Mouse (Mus musculus): Measurements from ENCODE around the gene Zfp575. TPM values are rescaled to one million over a fixed set of nuclear protein-coding genes. Genes with fewer than 3 reads are reported as not detected.
A peak's percentile ranks its signal among the peaks of the same experiment; 100 is the strongest.

Zfp575 gene
- polyA plus RNA-seq, 1 experiment from 2014 or later, result 3.0 TPM

DNA sequence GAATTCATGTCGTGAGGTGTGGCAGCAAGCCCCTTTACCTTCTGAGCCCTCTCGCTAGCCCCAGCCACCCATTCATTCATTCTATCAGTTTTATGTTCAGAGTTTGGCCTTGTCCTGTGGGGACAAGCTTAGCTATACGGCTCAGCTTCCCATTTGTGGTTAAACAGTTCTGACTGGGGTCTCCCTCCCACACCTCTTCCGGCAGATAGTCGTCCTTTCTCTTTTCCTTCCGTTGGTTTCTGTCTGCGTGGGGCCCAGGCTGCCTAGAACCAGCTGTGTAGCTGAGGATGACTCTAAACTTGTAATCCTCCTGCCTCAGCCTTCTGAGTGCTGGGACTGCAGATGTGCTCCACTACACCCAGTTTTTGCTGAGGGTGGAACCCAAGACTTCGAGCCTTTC is 30.3 kb upstream of the Zfp575 start:
- no peak overlapping the region for H3K27ac ChIP-seq
- H3K4me2 ChIP-seq, result no peak overlapping the region
- H3K27me3 ChIP-seq, result peaks cover 9% of the 10 kb centered on the region
- peaks cover under 1% of the 10 kb centered on the region for H3K4me1 ChIP-seq
- ATAC-seq (ENCODE audit: borderline replicate concordance, extremely low read depth, low FRiP score, low TSS enrichment), result no peak
- H3K9me3 ChIP-seq, result no peaks in the 10 kb centered on the region
- H3K4me3 ChIP-seq, result no peak overlapping the region
- H3K36me3 ChIP-seq, result no peaks in the 10 kb centered on the region
- H3K9ac ChIP-seq, result no peak overlapping the region
- WGBS, result 73% methylated on average over 8 of the region's 8 CpGs

DNA sequence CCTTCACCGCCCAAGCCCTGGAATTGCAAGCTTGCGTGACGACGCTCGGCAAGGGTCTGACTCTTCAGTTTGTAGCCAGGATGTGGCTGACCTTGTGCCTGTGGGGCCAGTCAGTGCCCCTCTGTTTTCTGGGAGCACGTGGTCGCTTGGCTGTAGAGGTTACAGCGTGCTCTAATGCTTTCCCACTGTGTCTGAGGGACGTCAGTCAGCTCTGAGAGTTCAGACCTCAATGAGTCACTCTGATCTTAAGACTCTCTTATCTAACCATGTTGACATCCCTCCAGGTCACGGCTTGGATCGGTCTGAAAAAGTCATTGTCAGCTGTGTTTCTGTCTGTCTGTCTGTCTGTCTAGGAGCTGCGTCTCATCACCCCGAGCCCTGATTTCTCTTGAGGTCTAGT is 27.4 kb upstream of the Zfp575 start:
- Histone ChIP-seq H3K4me3 (no peak overlapping the region), H3K27ac (no peak overlapping the region), H3K27me3 (peaks cover 37% of the 10 kb centered on the region), H3K36me3 (no peaks in the 10 kb centered on the region), H3K4me2 (no peak overlapping the region), H3K4me1 (peaks cover 16% of the 10 kb centered on the region), H3K9me3 (no peaks in the 10 kb centered on the region), H3K9ac (no peak overlapping the region)
- 50% methylated on average over 13 of the region's 13 CpGs for whole genome bisulfite sequencing
- ATAC-seq (ENCODE audit: borderline replicate concordance, extremely low read depth, low FRiP score, low TSS enrichment), result no peak

DNA sequence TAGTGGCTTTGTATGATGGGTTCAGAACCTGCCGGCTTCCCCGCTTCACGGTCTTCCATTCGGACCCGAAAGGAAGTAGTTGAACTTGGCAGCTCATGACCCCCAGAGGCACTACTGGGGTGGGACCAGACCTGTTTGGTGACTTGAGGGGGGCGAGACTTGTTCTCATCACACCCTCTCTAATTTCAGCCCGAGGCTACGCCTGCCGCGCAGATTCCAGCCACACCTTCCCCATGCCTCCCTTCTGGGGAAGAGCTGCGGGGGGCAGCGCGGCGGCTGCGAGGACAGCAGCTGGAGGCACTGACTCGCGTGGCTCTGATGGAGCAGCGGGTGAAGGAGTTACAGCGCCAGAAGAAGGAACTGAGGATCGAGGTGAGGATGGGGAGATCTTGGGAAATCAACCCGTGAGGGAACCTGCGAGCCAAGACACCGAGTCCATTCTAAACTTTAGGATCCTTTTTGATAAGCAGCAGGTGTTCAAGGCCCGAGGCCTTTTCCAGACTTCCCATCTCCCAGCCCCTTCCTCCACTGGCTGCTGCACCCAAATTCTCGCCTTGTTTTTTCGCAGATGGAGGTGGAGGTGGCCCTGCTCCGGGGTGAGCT is 25.0 kb upstream of the Zfp575 start:
- Histone ChIP-seq H3K27ac (no peak overlapping the region), H3K9me3 (no peaks in the 10 kb centered on the region), H3K27me3 (peaks cover 41% of the 10 kb centered on the region), H3K4me2 (peak overlapping the region; percentile 79), H3K36me3 (no peaks in the 10 kb centered on the region), H3K4me3 (peak overlapping the region; percentile 23), H3K9ac (0 out of 2 replicates have a peak overlapping the region, but pooled peaks have one; percentile 13), H3K4me1 (peaks cover 16% of the 10 kb centered on the region)
- 6% methylated on average over 27 of the region's 27 CpGs for WGBS
- ATAC-seq (ENCODE audit: borderline replicate concordance, extremely low read depth, low FRiP score, low TSS enrichment), result no peak

DNA sequence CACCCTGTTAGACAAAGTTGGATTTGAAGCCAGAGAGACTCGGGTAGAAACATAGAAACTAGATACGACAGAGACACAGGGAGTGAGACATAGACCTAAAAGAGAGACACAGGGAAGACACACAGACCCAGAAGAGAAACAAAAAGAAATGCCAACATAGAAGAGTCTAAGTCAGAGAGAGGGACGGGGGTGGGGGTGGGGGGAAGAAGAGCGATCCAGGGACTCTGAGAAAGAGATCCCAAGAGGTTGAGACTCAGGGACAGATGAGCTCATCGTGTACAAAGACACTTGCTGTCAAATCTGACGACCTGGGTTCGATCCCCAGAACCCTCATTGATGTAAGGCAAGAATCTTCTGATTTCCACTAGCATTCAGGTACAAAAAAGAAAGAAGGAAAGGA is 24.3 kb upstream of the Zfp575 start:
- Histone ChIP-seq H3K9me3 (no peaks in the 10 kb centered on the region), H3K4me2 (peak overlapping the region; percentile 79), H3K27me3 (peaks cover 41% of the 10 kb centered on the region), H3K36me3 (no peaks in the 10 kb centered on the region), H3K9ac (peak overlapping the region; percentile 25), H3K27ac (no peak overlapping the region), H3K4me1 (peaks cover 16% of the 10 kb centered on the region), H3K4me3 (peak overlapping the region; percentile 44)
- WGBS, result 14% methylated on average over 7 of the region's 7 CpGs
- ATAC-seq (ENCODE audit: borderline replicate concordance, extremely low read depth, low FRiP score, low TSS enrichment), result no peak

DNA sequence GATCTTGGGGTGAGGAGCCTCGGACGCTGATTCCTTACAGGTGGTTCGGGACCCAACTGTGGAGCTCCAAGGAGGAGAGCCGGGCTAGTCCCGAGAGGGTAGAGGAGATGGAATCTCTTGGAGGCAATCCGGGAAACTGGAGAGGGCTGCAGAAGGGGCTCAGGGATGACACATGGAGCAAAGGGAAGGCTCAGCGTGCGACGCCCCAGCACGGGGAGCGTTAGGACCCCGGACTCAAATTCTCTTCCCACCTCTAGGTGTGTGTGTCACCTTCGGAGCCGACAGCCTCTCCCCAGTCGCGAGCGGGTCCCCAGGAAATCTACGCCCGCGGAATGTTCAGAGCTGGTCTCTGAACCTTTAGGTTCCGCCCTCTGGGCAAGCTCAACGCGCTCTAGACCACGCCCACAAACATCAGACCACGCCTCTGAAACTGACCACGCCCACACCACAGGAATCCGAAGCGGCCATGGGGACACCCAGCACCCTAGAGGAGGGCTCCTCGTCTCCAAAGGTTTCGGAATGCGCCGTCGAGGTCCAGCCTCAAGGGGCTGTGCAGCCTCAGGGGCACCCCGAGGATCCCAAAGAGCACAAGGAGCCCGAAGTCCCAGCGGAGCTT is 23.5 kb upstream of the Zfp575 start:
- WGBS, result under 1% methylated on average over 36 of the region's 36 CpGs
- Histone ChIP-seq H3K27me3 (peaks cover 41% of the 10 kb centered on the region), H3K9ac (peak overlapping the region; percentile 25), H3K9me3 (no peaks in the 10 kb centered on the region), H3K4me1 (peaks cover 16% of the 10 kb centered on the region), H3K4me2 (peak overlapping the region; percentile 79), H3K27ac (peak overlapping the region; percentile 39), H3K36me3 (no peaks in the 10 kb centered on the region), H3K4me3 (peak overlapping the region; percentile 44)
- ATAC-seq (ENCODE audit: borderline replicate concordance, extremely low read depth, low FRiP score, low TSS enrichment), result peak; percentile 77

DNA sequence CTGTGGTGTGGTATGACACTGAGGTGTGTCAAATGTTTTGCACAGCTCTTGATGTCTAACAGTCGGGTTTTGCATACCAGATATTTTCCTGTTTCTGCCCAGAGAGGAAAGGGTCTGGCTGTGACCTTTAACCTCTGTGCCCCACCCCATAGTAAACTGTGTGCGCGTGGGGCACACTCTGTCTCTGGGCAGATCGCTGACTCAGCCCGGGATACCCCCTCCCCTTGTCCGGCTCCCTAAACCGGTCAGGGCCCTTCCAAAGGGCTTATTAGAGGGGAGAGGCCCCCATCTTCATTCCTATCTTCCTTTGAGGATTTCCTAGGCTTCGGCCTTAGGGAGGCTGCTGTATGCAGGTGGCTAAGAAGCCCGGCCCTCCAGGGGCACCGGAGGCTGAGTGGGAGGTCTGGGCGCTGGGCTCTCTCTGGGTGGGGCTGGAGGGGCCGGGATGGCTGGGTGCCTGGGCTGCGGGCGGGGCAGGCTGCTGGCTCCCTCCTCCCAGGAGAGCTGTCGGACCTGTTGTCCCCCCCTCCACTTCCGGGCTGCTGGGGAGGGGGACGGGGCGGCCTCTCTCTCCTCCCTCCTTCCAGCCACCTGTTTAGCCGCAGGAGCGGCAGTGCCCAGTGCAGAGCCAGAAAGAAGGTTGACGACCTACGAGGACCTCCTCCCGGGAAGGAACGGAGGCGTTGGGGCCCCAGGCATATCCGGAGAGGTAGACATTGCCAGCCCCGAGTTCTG is 22.9 kb upstream of the Zfp575 start, which contains the start of gene Phldb3:
Gene Phldb3 (plus strand): TSS at position 620 of the 735 bp plus-strand sequence.
- H3K9me3 ChIP-seq, result no peaks in the 10 kb centered on the region
- H3K27me3 ChIP-seq, result peaks cover 41% of the 10 kb centered on the region
- 3% methylated on average over 23 of the region's 27 CpGs for WGBS
- H3K4me1 ChIP-seq, result peaks cover 16% of the 10 kb centered on the region
- H3K27ac ChIP-seq, result peak within 1 kb of the TSS; percentile 39
- no peaks in the 10 kb centered on the region for H3K36me3 ChIP-seq
- peak within 1 kb of the TSS; percentile 25 for H3K9ac ChIP-seq
- peak; percentile 66 for ATAC-seq (ENCODE audit: borderline replicate concordance, extremely low read depth, low FRiP score, low TSS enrichment)
- peak within 1 kb of the TSS; percentile 44 for H3K4me3 ChIP-seq
- peak within 1 kb of the TSS; percentile 79 for H3K4me2 ChIP-seq

DNA sequence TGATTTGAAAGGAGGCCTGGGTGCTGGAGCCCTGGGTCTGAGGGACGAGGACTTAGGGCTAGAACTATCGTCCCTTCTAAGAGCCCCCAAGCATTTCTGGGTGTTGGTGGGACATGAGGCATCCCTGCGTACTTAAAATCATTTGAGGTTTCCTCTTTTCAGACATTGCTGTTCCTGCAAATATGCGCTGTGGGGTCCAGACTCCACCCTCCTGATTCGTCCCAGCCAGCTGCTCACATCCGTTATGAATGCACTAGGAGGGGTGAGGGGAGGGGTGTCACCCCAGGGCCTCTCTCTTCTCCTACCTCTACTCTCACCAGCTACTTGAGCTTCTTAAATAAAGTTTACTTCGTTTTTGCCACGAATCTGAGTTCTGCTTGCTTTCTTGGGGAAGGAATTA is 21.1 kb upstream of the Zfp575 start:
- no peaks in the 10 kb centered on the region for H3K36me3 ChIP-seq
- H3K27me3 ChIP-seq, result peaks cover 40% of the 10 kb centered on the region
- H3K4me1 ChIP-seq, result peaks cover 16% of the 10 kb centered on the region
- H3K4me3 ChIP-seq, result no peak overlapping the region
- no peak overlapping the region for H3K27ac ChIP-seq
- no peak for ATAC-seq (ENCODE audit: borderline replicate concordance, extremely low read depth, low FRiP score, low TSS enrichment)
- 75% methylated on average over 8 of the region's 8 CpGs for WGBS
- H3K9ac ChIP-seq, result no peak overlapping the region
- H3K4me2 ChIP-seq, result no peak overlapping the region
- H3K9me3 ChIP-seq, result no peaks in the 10 kb centered on the region

DNA sequence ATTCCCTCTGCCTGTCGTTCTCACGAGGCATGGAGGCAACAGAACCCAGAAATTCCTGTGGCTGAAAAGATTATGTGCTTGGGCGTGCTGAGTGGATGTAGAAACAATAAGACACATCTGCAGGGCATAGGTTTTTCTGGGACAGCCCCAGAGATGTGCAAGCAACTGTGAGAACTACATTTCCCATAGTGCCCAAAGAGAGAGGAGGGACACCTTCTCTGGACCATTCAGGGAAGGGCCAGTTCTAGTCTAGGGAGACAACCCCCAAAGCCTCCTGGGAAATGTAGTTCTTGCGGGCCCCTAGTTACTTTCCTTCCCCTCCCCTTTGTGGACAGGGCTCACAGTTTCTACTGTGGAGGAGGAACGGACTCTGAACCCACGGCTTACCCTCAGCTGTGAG is 20.6 kb upstream of the Zfp575 start:
- WGBS, result 46% methylated on average over 6 of the region's 6 CpGs
- H3K4me2 ChIP-seq, result no peak overlapping the region
- no peak overlapping the region for H3K4me3 ChIP-seq
- H3K4me1 ChIP-seq, result peaks cover 16% of the 10 kb centered on the region
- H3K9ac ChIP-seq, result no peak overlapping the region
- H3K27ac ChIP-seq, result no peak overlapping the region
- ATAC-seq (ENCODE audit: borderline replicate concordance, extremely low read depth, low FRiP score, low TSS enrichment), result peak; percentile 28; the same call in 1 of the 2 replicates
- H3K9me3 ChIP-seq, result no peaks in the 10 kb centered on the region
- H3K36me3 ChIP-seq, result no peaks in the 10 kb centered on the region
- H3K27me3 ChIP-seq, result peaks cover 35% of the 10 kb centered on the region

DNA sequence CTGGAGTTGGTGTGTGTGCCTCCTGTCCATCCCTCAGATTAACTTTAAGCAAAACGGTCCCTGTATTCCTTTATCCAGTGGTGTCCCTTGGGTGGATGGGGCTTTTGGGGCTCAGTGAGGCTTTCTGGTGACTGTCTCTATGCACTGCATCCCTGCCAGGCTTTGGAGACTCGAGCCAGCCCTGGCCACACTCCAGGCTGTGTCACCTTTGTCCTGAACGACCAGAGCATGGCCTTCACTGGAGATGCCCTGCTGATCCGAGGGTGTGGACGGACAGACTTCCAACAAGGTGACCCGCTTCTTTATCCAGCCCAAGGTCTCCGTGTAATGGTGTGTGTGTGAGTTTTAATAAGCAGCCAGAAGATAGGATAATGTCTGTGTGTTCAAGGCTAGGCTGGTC is 18.6 kb upstream of the Zfp575 start:
- H3K9me3 ChIP-seq, result no peaks in the 10 kb centered on the region
- peaks cover 16% of the 10 kb centered on the region for H3K27me3 ChIP-seq
- H3K36me3 ChIP-seq, result no peaks in the 10 kb centered on the region
- ATAC-seq (ENCODE audit: borderline replicate concordance, extremely low read depth, low FRiP score, low TSS enrichment), result no peak
- WGBS, result 73% methylated on average over 7 of the region's 7 CpGs
- no peak overlapping the region for H3K9ac ChIP-seq
- no peak overlapping the region for H3K4me2 ChIP-seq
- H3K4me3 ChIP-seq, result no peak overlapping the region
- H3K27ac ChIP-seq, result no peak overlapping the region
- peaks cover 8% of the 10 kb centered on the region for H3K4me1 ChIP-seq

DNA sequence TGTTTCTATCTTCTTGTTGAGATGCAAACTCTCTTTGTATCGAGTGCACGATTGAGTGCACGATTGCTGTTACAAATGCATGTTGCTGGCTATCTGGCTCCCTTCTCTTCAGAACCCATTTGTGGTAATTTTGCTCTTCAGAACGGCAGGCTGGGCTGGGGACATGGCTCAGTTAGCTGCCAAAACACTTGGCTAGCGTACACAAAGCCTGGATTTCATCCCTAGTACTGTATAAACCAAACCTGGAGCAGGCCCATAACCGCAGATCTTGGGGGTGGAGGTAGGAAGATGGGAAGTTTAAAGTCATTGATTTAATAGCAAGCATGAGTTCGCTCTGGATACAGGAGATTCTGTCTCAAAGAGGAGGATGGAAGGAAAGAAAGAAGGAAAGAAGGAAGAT is 18.1 kb upstream of the Zfp575 start:
- Histone ChIP-seq H3K27me3 (peaks cover 11% of the 10 kb centered on the region), H3K4me2 (no peak overlapping the region), H3K27ac (0 out of 2 replicates have a peak overlapping the region, but pooled peaks have one; percentile 15), H3K4me3 (no peak overlapping the region), H3K9me3 (no peaks in the 10 kb centered on the region), H3K36me3 (no peaks in the 10 kb centered on the region), H3K4me1 (peaks cover 6% of the 10 kb centered on the region), H3K9ac (no peak overlapping the region)
- WGBS, result 78% methylated on average over 7 of the region's 7 CpGs
- no peak for ATAC-seq (ENCODE audit: borderline replicate concordance, extremely low read depth, low FRiP score, low TSS enrichment)

DNA sequence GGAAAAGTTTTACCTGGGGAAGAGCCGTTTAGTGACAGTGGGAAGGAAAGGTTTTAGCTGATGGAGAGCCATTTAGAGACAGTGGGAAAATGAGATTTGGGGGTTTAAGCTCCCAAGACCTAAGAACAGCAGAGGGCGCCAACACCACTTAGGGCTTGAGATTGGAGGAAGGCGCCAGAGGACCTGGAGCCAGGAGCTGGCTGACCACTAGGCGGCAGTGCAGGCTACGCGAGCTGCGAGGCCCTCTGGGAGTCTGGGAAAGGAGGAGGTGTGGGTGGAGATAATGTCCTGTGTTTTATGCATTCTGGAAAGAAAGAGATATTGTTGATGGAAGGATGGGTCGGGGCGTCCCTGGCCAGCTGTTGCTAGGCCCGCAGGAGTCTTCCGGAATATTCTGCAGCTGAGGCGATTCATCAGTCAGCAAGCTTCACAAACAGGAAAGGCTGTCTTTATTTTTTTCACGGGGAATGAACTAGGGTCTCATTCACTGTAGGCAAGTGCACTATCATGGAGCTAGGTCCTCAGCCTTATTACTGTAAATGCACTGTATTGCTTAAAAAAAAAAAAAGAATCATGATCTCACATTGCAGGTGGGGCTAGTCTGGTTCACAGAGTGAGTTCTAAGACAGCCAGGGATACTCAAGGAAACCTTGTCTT is 13.6 kb upstream of the Zfp575 start:
- H3K9ac ChIP-seq, result no peak overlapping the region
- ATAC-seq (ENCODE audit: borderline replicate concordance, extremely low read depth, low FRiP score, low TSS enrichment), result peak; percentile 86
- H3K36me3 ChIP-seq, result no peaks in the 10 kb centered on the region
- H3K4me1 ChIP-seq, result no peaks in the 10 kb centered on the region
- WGBS, result 4% methylated on average over 13 of the region's 13 CpGs
- no peak overlapping the region for H3K27ac ChIP-seq
- H3K27me3 ChIP-seq, result no peaks in the 10 kb centered on the region
- no peaks in the 10 kb centered on the region for H3K9me3 ChIP-seq
- peak overlapping the region; percentile 38; the same call in 1 of the 2 replicates for H3K4me2 ChIP-seq
- H3K4me3 ChIP-seq, result no peak overlapping the region
